Mouse (Mus musculus) midbrain, embryonic 14.5 days (tissue): ENCODE data around the gene Agtrap. TPM values are rescaled to one million over a fixed set of nuclear protein-coding genes. Genes with fewer than 3 reads are reported as not detected.

Source experiments
- ATAC-seq: fragments of 200-750 bp; cut with Nextera tagmentation; 2 replicates; pipeline ENCODE4 v1.8.0; 2017; ENCODE audit warnings: moderate number of reproducible peaks, moderate library complexity; ENCODE audit not compliant: low FRiP score, low TSS enrichment
- DNase-seq: peaks from one replicate; pipeline ENCODE4 v3.0.0-alpha.2; 2015
- H3K27ac ChIP-seq: fragments of 300-500 bp; sonication (generic); replicated peaks from 2 replicates; pipeline ENCODE4 v1.5.1; 2014; ENCODE audit warnings: mild to moderate bottlenecking, low read depth, low read length, moderate library complexity
- H3K27me3 ChIP-seq: fragments of 300-500 bp; sonication (generic); 2 replicates; pipeline ENCODE4 v1.6.1; 2014; ENCODE audit warnings: low read length, control low read depth, mixed read lengths; ENCODE audit not compliant: control insufficient read depth, insufficient read depth
- H3K36me3 ChIP-seq: fragments of 300-500 bp; sonication (generic); 2 replicates; pipeline ENCODE4 v1.6.1; 2014; ENCODE audit warnings: low read length, control low read depth; ENCODE audit not compliant: control insufficient read depth, insufficient read depth
- H3K4me1 ChIP-seq: fragments of 300-500 bp; sonication (generic); 2 replicates; pipeline ENCODE4 v1.6.1; 2014; ENCODE audit warnings: mild to moderate bottlenecking, antibody characterized with exemption, low read length, control low read depth; ENCODE audit not compliant: control insufficient read depth, insufficient read depth
- H3K4me2 ChIP-seq: fragments of 300-500 bp; sonication (generic); 2 replicates; pipeline ENCODE4 v1.6.1; 2014; ENCODE audit warnings: mild to moderate bottlenecking, low read length, moderate library complexity
- H3K4me3 ChIP-seq: fragments of 300-500 bp; sonication (generic); replicated peaks from 2 replicates; pipeline ENCODE4 v1.5.1; 2014; ENCODE audit warnings: low read depth, low read length
- H3K9ac ChIP-seq: fragments of 300-500 bp; sonication (generic); replicated peaks from 2 replicates; pipeline ENCODE4 v1.6.1; 2014; ENCODE audit warnings: mild to moderate bottlenecking, low read length, moderate library complexity
- H3K9me3 ChIP-seq: fragments of 300-500 bp; sonication (generic); 2 replicates; pipeline ENCODE4 v1.6.1; 2016; ENCODE audit warnings: low read length, control low read depth, mixed read lengths; ENCODE audit not compliant: control insufficient read depth
- WGBS: fragments of 180-500 bp; shearing (Covaris S2); extraction: QIAGEN DNeasy Blood & Tissue Kit; methylation state at CpG from one replicate; pipeline ENCODE4 v1.1.7; 2014; 5-methylcytosine and 5-hydroxymethylcytosine counted together
- polyA plus RNA-seq: library from polyadenylated mRNA; unstranded; fragments of >200 nt; fragmentation: Nextera tagmentation; extraction: Ambion mirVana; gene quantifications from 2 replicates; pipeline ENCODE4 v1.2.1, GENCODE M21; 2014

Gene Agtrap
- polyA plus RNA-seq, 1 experiment from 2014 or later = 6.3 TPM

DNA sequence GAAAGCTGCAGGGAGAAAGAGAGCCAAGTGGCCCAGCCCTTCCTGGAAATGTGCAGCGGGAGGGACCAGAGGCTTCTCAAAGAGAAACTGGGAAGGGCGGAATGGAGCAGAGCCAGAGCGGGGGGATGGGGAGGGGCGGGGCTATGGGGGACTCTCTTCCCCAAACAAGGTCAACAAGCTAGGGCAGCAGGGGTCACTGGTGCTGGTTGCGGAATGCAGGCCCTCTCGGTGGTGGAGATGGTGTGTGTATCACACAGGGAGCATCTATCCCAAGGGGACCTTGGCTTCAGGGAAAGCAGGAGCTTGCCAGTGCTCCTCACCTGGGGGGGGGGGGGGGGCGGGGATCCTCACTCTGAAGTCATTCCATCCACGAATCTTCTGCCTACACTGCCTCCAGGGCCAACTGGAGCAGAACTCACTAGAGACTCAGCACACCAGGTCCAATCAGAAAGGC is 3.5 kb downstream of the Agtrap start:
- DNase-seq (no peak), ATAC-seq (no peak)
- WGBS = 13% methylated on average over 8 of the region's 8 CpGs
- no peaks in the 10 kb centered on the region for H3K9me3 ChIP-seq
- H3K4me3 ChIP-seq = no peak overlapping the region
- H3K4me2 ChIP-seq = no peak overlapping the region
- H3K4me1 ChIP-seq = peaks cover 15% of the 10 kb centered on the region
- H3K27ac ChIP-seq = no peak overlapping the region
- no peak overlapping the region for H3K9ac ChIP-seq
- no peaks in the 10 kb centered on the region for H3K36me3 ChIP-seq
- no peaks in the 10 kb centered on the region for H3K27me3 ChIP-seq

DNA sequence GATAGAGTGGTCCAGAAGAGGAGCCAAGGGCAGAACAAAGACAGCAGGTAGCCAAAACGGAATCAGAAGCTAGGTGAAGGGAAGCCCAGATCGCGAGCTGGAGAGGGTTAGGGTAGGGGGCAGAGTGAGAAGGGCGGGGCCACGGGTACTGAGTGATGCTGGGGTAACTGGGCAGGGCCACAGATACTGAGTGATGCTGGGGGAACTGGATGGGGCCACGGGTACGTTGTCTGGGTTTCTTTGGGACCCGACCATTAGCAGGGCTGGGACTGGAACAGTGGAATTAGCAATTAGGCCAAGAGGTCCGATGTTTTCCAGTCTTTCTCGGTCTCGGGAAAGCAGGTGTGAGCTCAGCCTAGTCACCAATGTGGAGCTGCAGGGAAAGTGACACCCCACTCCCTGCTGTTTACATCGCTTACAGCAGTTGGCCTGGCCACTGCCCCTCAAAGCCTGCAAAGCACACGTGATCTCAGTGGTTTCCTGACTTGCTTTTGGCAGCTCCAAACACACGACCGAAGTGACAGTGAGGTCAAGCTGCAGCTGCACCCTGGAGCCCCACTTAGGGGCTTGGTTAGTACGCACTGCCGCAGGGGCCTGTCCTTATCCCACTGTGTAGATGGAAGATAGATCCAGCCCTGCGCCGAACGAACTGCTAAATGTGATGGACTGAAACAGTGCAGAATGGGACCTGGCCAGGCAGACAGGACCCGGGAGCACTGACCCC is 4.5 kb downstream of the Agtrap start:
- H3K27me3 ChIP-seq = no peaks in the 10 kb centered on the region
- DNase-seq (no peak), ATAC-seq (no peak)
- no peak overlapping the region for H3K4me2 ChIP-seq
- H3K27ac ChIP-seq = no peak overlapping the region
- WGBS = 67% methylated on average over 21 of the region's 21 CpGs
- H3K36me3 ChIP-seq = no peaks in the 10 kb centered on the region
- no peaks in the 10 kb centered on the region for H3K9me3 ChIP-seq
- no peak overlapping the region for H3K4me3 ChIP-seq
- H3K9ac ChIP-seq = no peak overlapping the region
- peaks cover 12% of the 10 kb centered on the region for H3K4me1 ChIP-seq

DNA sequence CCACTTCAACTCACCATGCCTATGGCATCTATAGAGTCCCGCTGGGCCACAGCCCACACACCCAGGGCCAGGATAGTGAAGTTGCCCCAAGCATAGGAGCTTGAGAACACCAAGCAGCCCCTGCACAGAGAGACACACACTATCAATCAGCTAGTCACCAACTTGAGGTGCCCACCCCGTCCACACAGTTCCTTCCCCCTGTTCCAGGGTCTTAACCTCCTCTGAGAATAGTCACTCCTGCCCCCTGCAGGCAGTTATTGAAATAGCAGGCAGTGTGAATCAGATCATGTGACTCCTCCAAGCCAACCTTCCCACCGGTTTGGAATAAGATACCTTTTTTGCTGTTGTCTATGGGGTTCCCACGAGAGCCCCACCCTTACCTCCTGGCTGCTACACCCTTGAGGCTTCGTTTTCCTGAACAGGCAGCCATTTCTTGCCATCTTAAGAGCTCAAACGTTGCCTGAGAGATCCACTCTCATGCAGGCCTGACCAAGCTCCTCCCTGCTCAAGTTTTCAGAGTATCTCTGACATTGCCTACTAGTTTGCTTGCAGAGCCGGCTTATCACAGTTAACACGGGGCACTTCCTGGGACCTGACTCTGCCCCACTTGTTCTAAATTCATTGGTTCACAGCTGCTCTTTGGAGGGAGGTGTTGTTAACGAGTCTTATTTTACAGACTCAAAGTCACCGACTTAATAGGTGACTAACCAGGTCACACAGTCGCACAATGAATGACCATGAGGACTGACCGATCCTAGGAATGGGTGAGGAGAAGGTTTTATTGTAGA is 5.4 kb downstream of the Agtrap start:
- H3K9me3 ChIP-seq = no peaks in the 10 kb centered on the region
- ATAC-seq = no peak
- 58% methylated on average over 12 of the region's 12 CpGs for WGBS
- no peak overlapping the region for H3K4me2 ChIP-seq
- H3K4me3 ChIP-seq = no peak overlapping the region
- peak; percentile 71 for DNase-seq
- no peaks in the 10 kb centered on the region for H3K36me3 ChIP-seq
- no peak overlapping the region for H3K27ac ChIP-seq
- peaks cover 4% of the 10 kb centered on the region; the same call in 1 of the 2 replicates for H3K4me1 ChIP-seq
- H3K27me3 ChIP-seq = no peaks in the 10 kb centered on the region
- no peak overlapping the region for H3K9ac ChIP-seq

DNA sequence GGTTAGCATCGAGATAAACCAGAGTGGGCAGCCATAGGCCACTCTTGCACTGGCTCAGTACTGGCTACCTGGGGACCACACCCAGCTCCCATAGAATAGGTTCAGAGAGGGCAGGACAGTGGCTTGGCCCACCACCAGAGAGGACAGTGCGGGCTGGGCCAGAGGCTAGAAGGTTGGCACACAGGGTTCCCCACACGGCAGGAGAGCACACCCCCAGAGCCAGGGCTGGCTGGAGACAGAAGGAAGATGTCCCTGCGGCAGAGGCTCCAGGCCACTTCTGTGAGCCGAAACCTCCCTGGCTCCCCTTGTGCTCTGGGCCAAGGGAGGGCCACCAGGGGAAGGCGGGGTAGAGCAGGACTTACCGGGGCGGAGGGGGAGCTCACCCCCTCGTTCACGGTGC is 6.6 kb downstream of the Agtrap start:
- DNase-seq = no peak
- no peak overlapping the region for H3K27ac ChIP-seq
- no peak overlapping the region for H3K4me3 ChIP-seq
- H3K4me1 ChIP-seq = no peaks in the 10 kb centered on the region
- H3K9ac ChIP-seq = no peak overlapping the region
- no peak overlapping the region for H3K4me2 ChIP-seq
- no peaks in the 10 kb centered on the region for H3K27me3 ChIP-seq
- no peaks in the 10 kb centered on the region for H3K9me3 ChIP-seq
- H3K36me3 ChIP-seq = no peaks in the 10 kb centered on the region
- 94% methylated on average over 10 of the region's 10 CpGs for WGBS
- no peak for ATAC-seq

DNA sequence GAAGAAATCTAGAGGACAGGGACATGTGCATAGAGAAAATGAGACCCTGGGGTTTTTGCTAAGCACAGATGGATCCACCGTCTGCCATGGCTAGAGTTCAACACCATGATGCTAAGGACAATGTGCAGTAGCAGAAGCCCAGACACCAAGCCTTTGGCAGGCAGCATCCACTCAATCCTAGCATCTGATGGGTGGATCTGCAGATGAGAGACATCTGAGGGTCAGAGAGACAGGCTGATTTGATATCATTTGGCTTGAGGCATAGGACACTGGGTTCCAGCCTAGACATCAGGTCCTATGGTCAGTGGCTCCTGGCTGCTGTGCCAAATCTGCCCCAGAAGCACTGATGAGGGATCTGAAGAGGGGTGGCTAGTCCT is 7.2 kb downstream of the Agtrap start:
- no peak overlapping the region for H3K9ac ChIP-seq
- H3K4me2 ChIP-seq = no peak overlapping the region
- no peak overlapping the region for H3K27ac ChIP-seq
- no peaks in the 10 kb centered on the region for H3K27me3 ChIP-seq
- H3K36me3 ChIP-seq = no peaks in the 10 kb centered on the region
- no peaks in the 10 kb centered on the region for H3K9me3 ChIP-seq
- 0 out of 2 replicates have a peak, but pooled peaks cover 2% of the 10 kb centered on the region for H3K4me1 ChIP-seq
- ATAC-seq (no peak), DNase-seq (no peak)
- WGBS = 83% methylated on average over 1 of the region's 1 CpGs
- no peak overlapping the region for H3K4me3 ChIP-seq

DNA sequence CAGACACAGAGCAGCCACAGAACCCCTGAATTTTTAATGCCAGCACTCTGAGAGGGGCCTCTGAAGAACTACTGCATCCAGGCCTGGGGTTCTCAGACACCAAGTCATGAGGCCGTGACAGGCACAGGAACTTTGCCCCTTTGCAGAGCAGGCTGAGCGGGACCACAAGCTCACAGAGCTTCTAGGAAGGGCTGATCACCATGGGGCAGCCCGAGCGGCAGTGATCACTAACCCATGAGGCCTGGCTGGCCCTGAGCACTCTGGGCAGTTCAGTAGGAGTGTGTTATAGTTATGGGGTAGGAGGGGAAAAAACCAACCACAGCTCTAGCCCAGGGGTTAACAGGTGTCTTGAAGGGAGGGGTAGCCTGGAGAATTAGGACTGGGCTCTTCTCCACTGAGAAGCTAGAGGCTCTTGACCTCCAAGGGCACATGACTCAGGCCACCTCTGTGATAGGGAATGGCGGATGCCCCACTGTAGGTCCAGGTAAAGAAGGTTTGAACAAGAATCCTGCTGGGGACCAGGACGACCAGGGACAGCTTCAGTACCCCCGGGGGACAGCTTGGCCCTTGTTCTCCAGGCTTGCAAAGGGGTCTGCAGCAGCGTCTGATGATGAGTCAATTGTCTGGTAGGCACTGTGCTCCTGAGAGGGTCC is 7.8 kb downstream of the Agtrap start:
- H3K4me3 ChIP-seq = no peak overlapping the region
- DNase-seq (no peak), ATAC-seq (no peak)
- 0 out of 2 replicates have a peak, but pooled peaks cover 4% of the 10 kb centered on the region for H3K4me1 ChIP-seq
- H3K27ac ChIP-seq = no peak overlapping the region
- no peaks in the 10 kb centered on the region for H3K27me3 ChIP-seq
- H3K36me3 ChIP-seq = no peaks in the 10 kb centered on the region
- H3K9me3 ChIP-seq = no peaks in the 10 kb centered on the region
- H3K9ac ChIP-seq = no peak overlapping the region
- H3K4me2 ChIP-seq = no peak overlapping the region
- 89% methylated on average over 8 of the region's 8 CpGs for WGBS

DNA sequence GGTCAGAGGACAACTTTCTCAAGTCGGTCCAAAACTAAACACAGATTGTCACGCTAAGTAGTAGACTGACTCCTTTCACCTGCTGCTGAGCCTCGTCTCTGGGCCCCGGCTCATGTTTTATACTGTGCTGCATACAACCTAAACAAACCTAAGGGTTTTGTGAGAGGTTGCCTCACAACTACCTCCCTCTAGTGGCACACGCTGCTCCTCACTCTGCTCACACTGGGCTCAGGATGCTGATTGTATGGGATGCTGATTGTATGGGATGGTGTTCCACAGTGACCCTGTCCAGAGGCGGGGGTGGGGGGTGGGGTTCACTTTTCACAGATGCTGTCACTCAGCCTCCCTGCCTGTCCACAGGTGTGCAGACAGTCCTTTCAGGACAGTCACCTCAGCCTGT is 8.6 kb downstream of the Agtrap start:
- DNase-seq (peak; percentile 32), ATAC-seq (no peak)
- H3K27me3 ChIP-seq = no peaks in the 10 kb centered on the region
- no peak overlapping the region for H3K9ac ChIP-seq
- 64% methylated on average over 6 of the region's 6 CpGs for WGBS
- 0 out of 2 replicates have a peak, but pooled peaks cover 4% of the 10 kb centered on the region for H3K4me1 ChIP-seq
- no peak overlapping the region for H3K4me2 ChIP-seq
- H3K4me3 ChIP-seq = no peak overlapping the region
- no peak overlapping the region for H3K27ac ChIP-seq
- no peaks in the 10 kb centered on the region for H3K9me3 ChIP-seq
- no peaks in the 10 kb centered on the region for H3K36me3 ChIP-seq

DNA sequence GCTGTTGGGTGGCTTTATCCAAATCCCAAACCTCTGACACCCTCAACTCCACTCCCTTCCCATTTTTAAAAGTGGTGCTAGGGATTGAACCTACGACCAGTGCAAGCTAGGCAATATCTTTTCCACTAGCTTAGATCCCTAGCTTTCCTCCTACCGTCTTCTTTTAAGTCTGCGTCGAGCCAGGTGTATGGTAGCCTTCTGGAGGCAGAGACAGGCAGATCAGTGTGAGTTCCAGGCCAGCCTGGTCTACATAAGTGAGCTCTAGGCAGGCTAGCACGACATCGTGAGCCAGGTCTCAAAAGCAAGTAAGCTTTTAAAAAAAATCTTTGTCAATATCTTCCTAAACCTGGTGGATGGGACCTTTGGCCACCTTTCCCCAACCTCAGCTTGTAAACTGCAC is 11.9 kb downstream of the Agtrap start:
- no peak overlapping the region for H3K4me3 ChIP-seq
- no peaks in the 10 kb centered on the region for H3K36me3 ChIP-seq
- no peak for ATAC-seq
- H3K4me2 ChIP-seq = no peak overlapping the region
- DNase-seq = no peak
- H3K4me1 ChIP-seq = 0 out of 2 replicates have a peak, but pooled peaks cover 4% of the 10 kb centered on the region
- H3K27ac ChIP-seq = no peak overlapping the region
- WGBS = 92% methylated on average over 6 of the region's 6 CpGs
- H3K27me3 ChIP-seq = no peaks in the 10 kb centered on the region
- no peak overlapping the region for H3K9ac ChIP-seq
- no peaks in the 10 kb centered on the region for H3K9me3 ChIP-seq
